Mouse (Mus musculus) hindbrain, embryonic 11.5 days (tissue): ENCODE results near the gene Mroh7. TPM values are rescaled to one million over a fixed set of nuclear protein-coding genes. Genes with fewer than 3 reads are reported as not detected.

Source experiments
- ATAC-seq: fragments of 200-750 bp; cut with Nextera tagmentation; 2 replicates; pipeline ENCODE4 v1.8.0; 2017; ENCODE audit warnings: mild to moderate bottlenecking, moderate TSS enrichment, moderate library complexity; ENCODE audit not compliant: low FRiP score
- DNase-seq: peaks from one replicate; pipeline ENCODE4 v3.0.0-alpha.2; 2015; ENCODE audit warnings: low spot score
- H3K27ac ChIP-seq: fragments of 300-500 bp; sonication (generic); 2 replicates; pipeline ENCODE4 v1.5.1; 2014; ENCODE audit warnings: mild to moderate bottlenecking, low read depth, low read length
- H3K27me3 ChIP-seq: fragments of 300-500 bp; sonication (generic); 2 replicates; pipeline ENCODE4 v1.6.1; 2014; ENCODE audit warnings: mild to moderate bottlenecking, low read length, moderate library complexity, mixed read lengths; ENCODE audit not compliant: control insufficient read depth, insufficient read depth
- H3K36me3 ChIP-seq: fragments of 300-500 bp; sonication (generic); 2 replicates; pipeline ENCODE4 v1.6.1; 2014; ENCODE audit warnings: mild to moderate bottlenecking, low read length, moderate library complexity, mixed read lengths; ENCODE audit not compliant: control insufficient read depth, insufficient read depth
- H3K4me1 ChIP-seq: fragments of 300-500 bp; sonication (generic); replicated peaks from 2 replicates; pipeline ENCODE4 v1.6.1; 2014; ENCODE audit warnings: low read length, mixed read lengths; ENCODE audit not compliant: control insufficient read depth, insufficient read depth
- H3K4me2 ChIP-seq: fragments of 300-500 bp; sonication (generic); replicated peaks from 2 replicates; pipeline ENCODE4 v1.6.1; 2014; ENCODE audit warnings: mild to moderate bottlenecking, low read depth, low read length
- H3K4me3 ChIP-seq: fragments of 300-500 bp; sonication (generic); 2 replicates; pipeline ENCODE4 v1.5.1; 2014; ENCODE audit warnings: low read depth, low read length
- H3K9ac ChIP-seq: fragments of 300-500 bp; sonication (generic); 2 replicates; pipeline ENCODE4 v1.6.1; 2014; ENCODE audit warnings: low read depth, low read length
- H3K9me3 ChIP-seq: fragments of 300-500 bp; sonication (generic); 2 replicates; pipeline ENCODE4 v1.6.1; 2016; ENCODE audit warnings: low read length; ENCODE audit not compliant: control insufficient read depth
- WGBS: fragments of 180-500 bp; shearing (Covaris S2); extraction: QIAGEN DNeasy Blood & Tissue Kit; methylation state at CpG from one replicate; pipeline ENCODE4 v1.1.7; 2014; 5-methylcytosine and 5-hydroxymethylcytosine counted together
- polyA plus RNA-seq: library from polyadenylated mRNA; unstranded; fragments of >200 nt; fragmentation: Nextera tagmentation; extraction: Ambion mirVana; gene quantifications from 2 replicates; pipeline ENCODE4 v1.2.1, GENCODE M21; 2014

Gene Mroh7
- polyA plus RNA-seq, 1 experiment from 2014 or later = 0.25 TPM

DNA sequence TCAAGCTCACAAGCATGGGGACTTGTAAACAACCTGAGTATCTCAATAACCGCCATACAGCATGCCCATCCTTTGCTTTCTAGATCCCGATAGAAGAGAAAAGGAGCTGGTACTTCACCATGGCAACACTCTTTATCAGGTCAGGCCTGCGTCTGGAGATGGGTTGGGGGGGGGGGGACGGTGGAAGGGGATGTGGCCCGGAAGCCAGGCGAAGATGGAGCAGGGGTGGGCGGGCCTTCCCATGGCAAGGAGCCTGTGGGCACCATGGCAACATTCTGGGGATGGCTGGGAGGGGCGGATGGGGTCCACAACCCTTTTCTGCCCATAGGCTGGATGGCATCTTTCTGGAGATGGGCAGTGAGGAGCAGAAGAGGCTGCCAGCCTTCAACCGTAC, 96.6 kb downstream of the Mroh7 start:
- Histone ChIP-seq H3K9ac (no peak overlapping the region), H3K4me2 (no peak overlapping the region), H3K27me3 (no peaks in the 10 kb centered on the region), H3K9me3 (no peaks in the 10 kb centered on the region), H3K27ac (no peak overlapping the region), H3K4me3 (no peak overlapping the region), H3K36me3 (no peaks in the 10 kb centered on the region), H3K4me1 (0 out of 2 replicates have a peak, but pooled peaks cover 2% of the 10 kb centered on the region)
- DNase-seq (no peak), ATAC-seq (no peak)
- WGBS = 45% methylated on average over 9 of the region's 9 CpGs

DNA sequence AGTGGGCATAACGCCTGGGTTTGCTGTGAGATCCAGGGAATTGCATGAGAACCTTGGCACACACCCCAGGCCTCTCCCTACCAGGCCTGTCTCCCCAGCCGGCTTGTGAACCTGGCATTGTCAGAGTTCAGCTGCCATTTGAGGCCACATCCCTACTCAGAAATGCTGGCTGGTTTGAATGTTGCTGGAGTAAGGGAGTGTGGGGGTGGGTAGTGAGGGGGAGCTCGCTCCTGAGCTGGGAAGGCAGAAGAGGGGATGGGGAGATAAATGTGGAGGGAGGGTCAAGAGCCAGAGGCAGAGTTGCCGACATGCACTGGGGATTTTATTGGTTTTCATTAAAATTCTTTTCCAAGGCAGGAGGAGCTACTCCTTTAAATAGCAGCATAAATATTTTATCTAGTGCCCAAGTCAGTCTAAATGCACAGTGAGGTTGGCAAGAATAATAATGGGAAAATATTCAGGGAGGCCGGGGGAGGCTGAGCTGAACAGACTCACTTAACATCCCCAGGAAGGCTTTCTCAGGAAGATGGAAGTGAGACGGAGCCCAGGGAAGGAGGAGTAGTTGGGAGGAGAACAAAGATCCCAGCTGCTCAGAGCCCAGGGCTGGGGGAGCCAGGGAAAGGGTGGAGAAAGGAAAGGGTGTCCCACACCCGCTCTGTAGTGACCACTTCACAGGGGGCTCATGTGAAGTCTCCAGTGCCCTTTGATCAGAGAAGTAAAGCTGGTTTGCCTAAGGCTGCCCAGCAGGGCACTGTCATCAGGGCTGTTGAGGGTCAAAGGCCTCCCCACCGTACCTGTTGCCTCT, 97.2 kb downstream of the Mroh7 start:
- no peak overlapping the region for H3K27ac ChIP-seq
- WGBS = 42% methylated on average over 8 of the region's 8 CpGs
- 0 out of 2 replicates have a peak, but pooled peaks cover 2% of the 10 kb centered on the region for H3K4me1 ChIP-seq
- no peak overlapping the region for H3K4me3 ChIP-seq
- DNase-seq (no peak), ATAC-seq (no peak)
- H3K27me3 ChIP-seq = no peaks in the 10 kb centered on the region
- H3K9me3 ChIP-seq = no peaks in the 10 kb centered on the region
- no peaks in the 10 kb centered on the region for H3K36me3 ChIP-seq
- no peak overlapping the region for H3K4me2 ChIP-seq
- H3K9ac ChIP-seq = no peak overlapping the region

DNA sequence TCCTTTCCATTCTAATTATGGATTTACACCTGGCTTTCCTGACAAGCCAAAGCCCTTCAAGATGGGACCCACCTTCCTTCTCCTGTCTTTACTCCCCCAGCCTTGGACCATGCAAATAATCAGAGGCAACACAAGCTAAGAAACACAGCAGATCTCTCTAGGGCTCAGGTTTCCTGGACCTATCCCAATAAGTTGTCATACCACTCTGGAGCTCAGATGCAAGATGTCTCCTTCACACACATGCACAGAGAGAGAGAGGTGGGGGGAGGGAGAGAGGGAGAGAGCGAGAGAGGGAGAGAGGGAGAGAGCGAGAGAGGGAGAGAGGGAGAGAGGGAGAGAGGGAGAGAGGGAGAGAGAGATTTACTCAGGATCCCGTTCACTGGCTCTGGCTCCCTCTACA, 98.4 kb downstream of the Mroh7 start:
- Histone ChIP-seq H3K27ac (no peak overlapping the region), H3K36me3 (no peaks in the 10 kb centered on the region), H3K4me3 (no peak overlapping the region), H3K9ac (no peak overlapping the region), H3K4me1 (0 out of 2 replicates have a peak, but pooled peaks cover 2% of the 10 kb centered on the region), H3K27me3 (no peaks in the 10 kb centered on the region), H3K9me3 (no peaks in the 10 kb centered on the region), H3K4me2 (no peak overlapping the region)
- ATAC-seq (no peak), DNase-seq (no peak)
- WGBS = 64% methylated on average over 1 of the region's 3 CpGs

Other genes with a start within 250 kb of the Mroh7 start
- gene Bsnd, start 238.6 kb downstream of the Mroh7 start, polyA plus RNA-seq = not detected in 2 replicates
- gene Dhcr24, start 169.9 kb downstream of the Mroh7 start, polyA plus RNA-seq = 29.6 and 34.9 TPM in 2 replicates
- 0.17 and 0.19 TPM in 2 replicates for gene Lexm, start 113.7 kb downstream of the Mroh7 start, polyA plus RNA-seq
- 0.08 and 0.13 TPM in 2 replicates for gene Ttc22, start 108.5 kb downstream of the Mroh7 start, polyA plus RNA-seq
- gene Pars2, start 79.9 kb downstream of the Mroh7 start, polyA plus RNA-seq = 9.6 and 10.3 TPM in 2 replicates
- 78.5 and 95.4 TPM in 2 replicates for gene Ttc4, start 52.0 kb downstream of the Mroh7 start, polyA plus RNA-seq
- not detected in 2 replicates for gene Fam151a, start 3.0 kb upstream of the Mroh7 start, polyA plus RNA-seq
- gene Acot11, start 74.1 kb upstream of the Mroh7 start, polyA plus RNA-seq = 1.4 and 1.7 TPM in 2 replicates
- 141 and 159 TPM in 2 replicates for gene Ssbp3, start 179.8 kb upstream of the Mroh7 start, polyA plus RNA-seq